Mouse (Mus musculus): Measurements from ENCODE around the gene Klhl22.

GRCm38 (mm10) chr16:17779692-17780091 is 20.3 kb downstream of the Klhl22 start:
- TF ChIP-seq POLR2A (IDR thresholded peaks at IDR 0.05; ENCODE audit: borderline replicate concordance, extremely low read depth, low read depth, low read length), result no peak
- no peak for TF ChIP-seq CTCF (IDR thresholded peaks at IDR 0.05; ENCODE audit: insufficient read depth, low read length)

Data from lung, adult 2 months (tissue).